Mouse (Mus musculus): ENCODE results near the gene Ptprd. TPM values are rescaled to one million over a fixed set of nuclear protein-coding genes. Genes with fewer than 3 reads are reported as not detected.

Gene Ptprd
- polyA plus RNA-seq, 1 experiment from 2014 or later, result 13.8 TPM

DNA sequence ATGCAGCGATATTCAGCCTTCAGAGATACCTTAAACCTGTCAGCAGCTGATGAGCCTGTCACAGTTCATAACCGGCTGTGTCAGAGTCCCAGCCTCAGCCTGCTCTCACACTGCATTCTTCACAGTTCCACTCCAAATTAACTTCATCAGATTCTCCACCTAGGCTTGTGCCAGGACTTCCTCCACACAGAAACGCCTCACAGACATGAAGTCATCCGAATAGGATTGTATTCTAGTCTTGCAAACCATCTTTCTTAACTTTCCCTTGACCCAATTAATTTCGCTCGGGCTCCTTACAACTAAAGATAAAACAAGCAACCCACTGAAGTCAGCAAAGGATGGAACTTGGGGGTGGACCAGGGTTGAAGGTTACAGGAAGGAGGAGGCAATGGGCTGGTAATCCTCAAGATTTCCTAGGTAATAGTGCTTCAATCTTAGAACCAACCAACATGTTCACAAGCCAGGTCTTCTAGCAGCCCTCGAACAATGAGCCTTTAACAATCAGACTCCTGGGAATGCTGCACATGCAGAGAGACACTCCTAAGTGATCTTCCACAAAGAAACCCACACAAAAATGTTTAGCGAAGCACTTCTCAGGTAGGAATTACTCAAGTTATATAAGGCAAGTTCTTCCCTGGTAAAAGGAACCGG is 758 bp downstream of the Ptprd start:
- Histone ChIP-seq H3K4me3 (ENCODE audit: low read depth, low read length) (peak overlapping the region; percentile 45), H3K9me3 (ENCODE audit: control insufficient read depth) (no peaks in the 10 kb centered on the region), H3K36me3 (ENCODE audit: control insufficient read depth, insufficient read depth) (no peaks in the 10 kb centered on the region), H3K4me2 (replicated peaks; ENCODE audit: low read depth) (peak overlapping the region; percentile 84), H3K4me1 (replicated peaks; ENCODE audit: control insufficient read depth, insufficient read depth, low read length) (no peaks in the 10 kb centered on the region), H3K9ac (ENCODE audit: low read depth, low read length) (no peak overlapping the region), H3K27ac (ENCODE audit: low read depth, low read length) (no peak overlapping the region), H3K27me3 (replicated peaks; ENCODE audit: control insufficient read depth, insufficient read depth, low read length) (peaks cover 15% of the 10 kb centered on the region; the same call in 1 of the 2 replicates)
- no peak for TF ChIP-seq CTCF (IDR thresholded peaks at IDR 0.05; ENCODE audit: low read depth)
- no peak for ATAC-seq
- WGBS, result 19% methylated on average over 9 of the region's 9 CpGs

DNA sequence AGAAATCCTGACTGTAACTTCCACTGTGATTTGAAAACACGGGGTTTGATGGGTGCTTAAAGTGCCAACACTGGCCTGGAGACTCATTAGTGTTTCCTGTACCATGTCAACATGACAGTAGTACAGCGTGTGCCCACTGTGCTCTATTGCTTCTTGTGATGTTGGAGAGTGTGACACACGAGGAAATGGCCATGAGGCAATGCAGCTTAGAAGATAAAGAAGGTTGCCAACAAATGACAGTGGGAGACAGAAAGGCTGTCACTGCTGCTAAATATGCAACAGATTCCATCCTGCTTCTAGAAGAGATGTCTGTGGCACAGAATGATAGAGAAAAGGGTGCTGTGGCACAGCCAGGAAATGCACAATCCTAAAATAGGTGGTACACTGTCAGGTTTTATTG is 6.7 kb downstream of the Ptprd start:
- H3K27ac ChIP-seq (ENCODE audit: low read depth, low read length), result no peak overlapping the region
- no peak for TF ChIP-seq CTCF (IDR thresholded peaks at IDR 0.05; ENCODE audit: low read depth)
- no peak overlapping the region for H3K4me2 ChIP-seq (replicated peaks; ENCODE audit: low read depth)
- no peaks in the 10 kb centered on the region for H3K4me1 ChIP-seq (replicated peaks; ENCODE audit: control insufficient read depth, insufficient read depth, low read length)
- H3K9ac ChIP-seq (ENCODE audit: low read depth, low read length), result no peak overlapping the region
- no peak overlapping the region for H3K4me3 ChIP-seq (ENCODE audit: low read depth, low read length)
- no peaks in the 10 kb centered on the region for H3K9me3 ChIP-seq (ENCODE audit: control insufficient read depth)
- 45% methylated on average over 3 of the region's 3 CpGs for WGBS
- ATAC-seq, result no peak
- H3K27me3 ChIP-seq (replicated peaks; ENCODE audit: control insufficient read depth, insufficient read depth, low read length), result no peaks in the 10 kb centered on the region
- no peaks in the 10 kb centered on the region for H3K36me3 ChIP-seq (ENCODE audit: control insufficient read depth, insufficient read depth)

DNA sequence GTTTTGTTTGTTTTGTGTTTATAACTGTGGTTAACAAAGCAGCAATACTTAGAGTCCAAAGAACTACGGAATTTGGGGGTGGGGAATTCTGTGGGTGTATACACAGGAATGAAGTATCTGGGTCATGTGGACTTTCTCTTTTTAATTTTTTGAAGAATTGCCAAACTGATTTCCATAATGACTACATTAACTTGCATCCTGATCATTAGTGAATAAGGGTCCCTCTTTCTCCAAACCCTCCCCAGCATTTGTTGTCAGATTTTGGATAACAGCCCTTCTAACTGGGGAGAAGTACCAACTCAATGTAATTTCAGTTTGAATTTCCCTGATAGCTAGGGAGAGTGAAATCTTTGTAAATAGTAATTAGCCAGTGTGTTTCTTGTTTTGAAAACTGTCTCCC is 43.3 kb downstream of the Ptprd start:
- Histone ChIP-seq H3K9me3 (ENCODE audit: control insufficient read depth) (no peaks in the 10 kb centered on the region), H3K36me3 (ENCODE audit: control insufficient read depth, insufficient read depth) (no peaks in the 10 kb centered on the region), H3K4me3 (ENCODE audit: low read depth, low read length) (no peak overlapping the region), H3K4me1 (replicated peaks; ENCODE audit: control insufficient read depth, insufficient read depth, low read length) (no peaks in the 10 kb centered on the region), H3K9ac (ENCODE audit: low read depth, low read length) (no peak overlapping the region), H3K27me3 (replicated peaks; ENCODE audit: control insufficient read depth, insufficient read depth, low read length) (no peaks in the 10 kb centered on the region), H3K4me2 (replicated peaks; ENCODE audit: low read depth) (no peak overlapping the region), H3K27ac (ENCODE audit: low read depth, low read length) (no peak overlapping the region)
- ATAC-seq, result no peak
- no peak for TF ChIP-seq CTCF (IDR thresholded peaks at IDR 0.05; ENCODE audit: low read depth)
- WGBS, result 80% methylated on average over 1 of the region's 1 CpGs

DNA sequence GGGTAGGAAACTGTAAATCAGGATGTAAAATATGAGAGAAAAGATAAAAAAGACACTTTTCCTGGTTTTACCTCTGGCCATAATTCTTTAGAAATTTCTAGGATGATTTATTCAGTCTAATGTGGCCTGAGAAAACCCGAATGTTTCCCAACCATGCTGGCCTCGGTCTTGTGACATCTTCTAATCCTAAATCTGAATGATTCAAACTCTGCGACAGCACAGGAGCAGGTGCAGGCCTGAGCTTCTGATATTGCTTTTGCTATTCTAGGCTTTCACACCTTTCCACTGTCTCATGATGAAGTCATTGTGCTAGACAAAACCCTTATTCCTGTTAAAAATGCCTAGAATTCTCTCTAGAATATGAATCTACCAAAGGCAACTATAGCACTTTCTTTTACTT is 51.3 kb downstream of the Ptprd start:
- H3K36me3 ChIP-seq (ENCODE audit: control insufficient read depth, insufficient read depth), result no peaks in the 10 kb centered on the region
- H3K4me3 ChIP-seq (ENCODE audit: low read depth, low read length), result no peak overlapping the region
- no peak for TF ChIP-seq CTCF (IDR thresholded peaks at IDR 0.05; ENCODE audit: low read depth)
- H3K9ac ChIP-seq (ENCODE audit: low read depth, low read length), result no peak overlapping the region
- no peak overlapping the region for H3K27ac ChIP-seq (ENCODE audit: low read depth, low read length)
- no peaks in the 10 kb centered on the region for H3K27me3 ChIP-seq (replicated peaks; ENCODE audit: control insufficient read depth, insufficient read depth, low read length)
- H3K4me1 ChIP-seq (replicated peaks; ENCODE audit: control insufficient read depth, insufficient read depth, low read length), result no peaks in the 10 kb centered on the region
- WGBS, result 89% methylated on average over 3 of the region's 3 CpGs
- no peak overlapping the region for H3K4me2 ChIP-seq (replicated peaks; ENCODE audit: low read depth)
- H3K9me3 ChIP-seq (ENCODE audit: control insufficient read depth), result no peaks in the 10 kb centered on the region
- no peak for ATAC-seq

DNA sequence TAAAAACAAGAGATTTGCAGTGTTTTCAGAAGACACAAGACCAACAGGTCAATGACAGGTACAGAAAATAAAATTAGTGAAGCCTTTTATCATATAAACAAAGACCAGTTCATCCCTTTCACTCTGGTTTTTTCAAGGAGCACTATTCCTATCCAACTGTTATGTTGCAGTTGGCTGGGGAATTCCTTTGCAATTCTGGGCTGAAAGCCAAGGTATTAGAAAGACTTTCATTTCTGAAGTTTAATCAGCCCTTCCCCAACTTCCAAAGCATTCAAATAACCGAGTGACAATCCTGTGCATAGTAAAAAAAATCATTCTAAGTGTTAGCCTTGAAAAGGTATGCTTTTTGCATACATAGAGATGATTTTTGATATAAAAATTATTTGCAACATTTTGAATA is 61.2 kb downstream of the Ptprd start:
- WGBS, result 31% methylated on average over 1 of the region's 1 CpGs
- no peak for ATAC-seq

DNA sequence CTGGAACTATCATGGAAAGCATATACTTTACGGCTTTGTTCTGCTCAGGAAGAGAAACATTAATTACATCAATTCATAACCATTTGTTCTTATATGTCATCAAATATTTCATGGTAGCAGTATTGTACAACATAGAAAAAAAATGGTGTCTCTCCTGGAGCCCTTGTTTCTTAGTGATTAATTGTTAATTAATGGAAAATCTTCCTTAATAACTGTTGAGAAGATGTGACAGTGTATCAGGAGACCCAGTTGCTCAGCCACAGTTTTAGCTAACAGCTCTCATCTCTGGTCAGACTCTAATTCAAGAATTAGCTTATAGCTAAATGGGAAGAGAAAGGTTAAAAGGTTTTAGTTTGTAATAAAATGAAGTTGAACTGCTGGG is 69.0 kb downstream of the Ptprd start:
- no peak overlapping the region for H3K4me3 ChIP-seq (ENCODE audit: low read depth, low read length)
- no peaks in the 10 kb centered on the region for H3K9me3 ChIP-seq (ENCODE audit: control insufficient read depth)
- no peak for TF ChIP-seq CTCF (IDR thresholded peaks at IDR 0.05; ENCODE audit: low read depth)
- H3K4me2 ChIP-seq (replicated peaks; ENCODE audit: low read depth), result no peak overlapping the region
- H3K36me3 ChIP-seq (ENCODE audit: control insufficient read depth, insufficient read depth), result no peaks in the 10 kb centered on the region
- H3K4me1 ChIP-seq (replicated peaks; ENCODE audit: control insufficient read depth, insufficient read depth, low read length), result no peaks in the 10 kb centered on the region
- no peak for ATAC-seq
- H3K27ac ChIP-seq (ENCODE audit: low read depth, low read length), result no peak overlapping the region
- H3K9ac ChIP-seq (ENCODE audit: low read depth, low read length), result no peak overlapping the region
- H3K27me3 ChIP-seq (replicated peaks; ENCODE audit: control insufficient read depth, insufficient read depth, low read length), result no peaks in the 10 kb centered on the region
- 74% methylated on average over 1 of the region's 1 CpGs for WGBS

More for the DNA sequence above, 61.2 kb downstream of the Ptprd start:
- Histone ChIP-seq H3K4me3 (ENCODE audit: low read depth, low read length) (no peak overlapping the region), H3K36me3 (ENCODE audit: control insufficient read depth, insufficient read depth) (no peaks in the 10 kb centered on the region), H3K4me2 (replicated peaks; ENCODE audit: low read depth) (no peak overlapping the region), H3K4me1 (replicated peaks; ENCODE audit: control insufficient read depth, insufficient read depth, low read length) (no peaks in the 10 kb centered on the region), H3K9me3 (ENCODE audit: control insufficient read depth) (no peaks in the 10 kb centered on the region), H3K9ac (ENCODE audit: low read depth, low read length) (no peak overlapping the region), H3K27me3 (replicated peaks; ENCODE audit: control insufficient read depth, insufficient read depth, low read length) (no peaks in the 10 kb centered on the region), H3K27ac (ENCODE audit: low read depth, low read length) (no peak overlapping the region)
- no peak for TF ChIP-seq CTCF (IDR thresholded peaks at IDR 0.05; ENCODE audit: low read depth)
